Mouse (Mus musculus): Measurements from ENCODE around the gene Nup133.
"Not testable (repeated sequence)": the region's sequence is repeated elsewhere in the genome, so short reads cannot be mapped to it uniquely, and the experiment has no call there.

Nup133 gene

GRCm38 (mm10) chr8:123948942-123949685 lies at the start of gene Nup133:
TSS of gene Nup133 (minus strand) at chr8:123949265.
- peak; percentile 99 for DNase-seq (ENCODE audit: low read depth, low spot score)

DNA sequence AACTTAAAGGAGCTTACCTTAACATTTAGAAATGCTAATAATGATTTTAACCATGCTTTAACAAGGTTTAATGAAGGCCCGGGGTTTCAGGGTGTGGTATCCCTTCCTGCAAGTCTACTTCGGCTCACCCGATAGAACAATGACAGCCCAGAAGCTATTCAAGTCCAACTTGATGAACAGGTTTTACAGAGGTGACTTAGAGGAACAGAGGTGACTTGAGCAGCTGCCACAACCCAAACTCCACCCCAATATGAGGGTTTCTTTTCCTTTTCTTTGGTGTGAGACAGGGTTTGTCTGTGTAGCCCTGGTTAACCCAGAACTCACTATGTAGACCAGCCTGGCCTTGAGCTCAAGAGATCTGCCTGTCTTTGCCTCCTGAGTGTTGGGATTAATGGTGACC lies 44.9 kb upstream of the Nup133 start:
- DNase-seq (ENCODE audit: low read depth, low spot score): no peak

- no peak for DNase-seq (ENCODE audit: low read depth, low spot score)
These were observed 44.5 kb upstream of the Nup133 start for GRCm38 (mm10) chr8:123993597-123993996.

DNA sequence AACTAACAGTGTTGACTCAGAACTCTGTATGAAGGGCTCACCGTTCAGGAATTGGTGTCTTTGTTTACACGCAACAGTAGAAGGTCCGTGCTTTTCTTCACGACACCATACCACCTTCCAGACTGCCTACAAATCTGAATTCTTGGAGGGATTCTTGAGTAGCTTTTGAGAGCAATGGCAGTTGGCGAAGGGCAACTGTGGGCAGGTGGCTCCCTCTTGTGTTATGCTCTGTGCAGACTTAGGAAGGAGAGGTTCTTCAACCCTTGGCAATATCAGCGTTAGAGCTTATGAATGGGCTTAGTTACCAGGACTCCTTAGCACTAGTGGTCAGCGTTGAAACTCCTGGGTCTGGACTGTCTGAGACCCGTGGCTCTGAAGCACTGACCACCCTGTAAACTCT lies 43.5 kb upstream of the Nup133 start:
- peak; percentile 45 for DNase-seq (ENCODE audit: low read depth, low spot score)

DNA sequence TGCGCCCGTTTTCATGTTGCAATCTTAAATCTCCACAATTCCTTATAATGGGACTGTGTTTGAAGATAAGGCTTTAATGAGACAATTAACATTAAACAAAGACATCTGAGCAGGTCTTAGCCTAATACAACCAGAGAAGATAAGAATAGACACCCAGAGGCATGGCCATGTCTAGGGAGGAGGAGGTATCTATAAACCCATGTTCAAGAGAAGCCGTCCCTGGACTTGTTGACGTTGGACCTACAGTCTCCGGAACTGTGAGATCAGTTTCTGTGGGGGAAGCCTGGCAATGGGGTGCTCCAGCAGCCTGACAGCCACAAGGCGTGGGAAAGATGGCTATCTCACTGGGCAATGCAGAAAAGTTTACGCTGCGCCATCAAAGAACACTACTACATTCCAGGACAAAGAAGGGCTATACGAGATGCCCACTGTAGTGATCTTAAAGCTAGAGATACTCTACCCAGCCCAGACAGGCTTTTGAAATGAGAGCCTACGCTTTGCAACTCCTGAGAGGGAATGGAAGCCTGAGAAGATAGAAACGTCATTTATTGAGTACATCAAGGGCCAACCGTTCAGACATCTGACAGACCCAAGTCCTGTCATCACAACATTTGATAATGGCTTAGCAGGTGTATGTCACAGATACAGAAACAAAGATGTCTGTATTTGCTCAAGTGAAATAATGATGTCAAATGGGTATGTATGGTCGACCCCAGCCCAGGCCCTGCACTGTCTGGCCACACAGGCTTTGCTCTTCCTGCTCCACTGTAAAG lies 41.4 kb upstream of the Nup133 start:
- DNase-seq (ENCODE audit: low read depth, low spot score): no peak

DNA sequence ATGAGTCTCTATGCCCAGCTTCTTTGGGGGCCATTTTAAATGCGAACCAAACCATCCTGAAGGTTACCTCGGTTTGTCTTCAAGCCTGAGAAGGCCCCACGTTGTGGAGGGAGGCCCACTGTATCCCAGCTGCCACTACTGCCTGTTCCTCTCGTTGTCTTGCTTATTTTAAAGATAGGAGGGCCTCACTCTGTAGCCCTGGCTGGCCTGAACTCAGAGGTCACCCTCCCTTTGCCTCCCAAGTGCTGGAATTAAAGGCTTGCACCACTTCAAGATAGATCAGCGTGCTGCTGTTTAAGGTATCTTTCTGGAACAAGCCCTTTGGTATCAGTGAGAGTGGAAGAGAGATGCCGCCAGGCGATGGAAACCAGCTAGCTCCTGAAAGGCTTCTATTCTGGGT lies 40.1 kb upstream of the Nup133 start:
- no peak for DNase-seq (ENCODE audit: low read depth, low spot score)

DNA sequence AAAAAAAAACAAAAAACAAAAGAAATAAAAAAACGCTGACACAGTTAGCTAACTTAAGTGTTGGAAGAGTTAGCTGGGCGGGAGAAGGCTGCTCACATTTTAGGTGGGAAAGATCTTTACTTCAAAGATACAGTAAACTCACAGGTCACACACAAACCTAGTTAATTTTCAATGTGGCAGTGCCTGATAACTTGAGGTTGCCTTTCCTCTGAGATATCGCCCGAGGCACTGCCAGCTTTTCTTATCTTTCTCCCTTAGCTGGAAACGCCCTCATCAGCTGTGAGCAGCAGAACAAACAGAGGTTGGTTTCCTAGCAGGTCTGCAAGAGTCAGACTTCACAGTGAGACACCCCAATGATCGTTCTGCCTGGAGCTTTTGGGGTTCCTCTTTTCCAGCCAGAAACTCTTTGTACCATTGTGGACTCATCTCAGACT lies 39.6 kb upstream of the Nup133 start:
- no peak for DNase-seq (ENCODE audit: low read depth, low spot score)

- DNase-seq (ENCODE audit: low read depth, low spot score): peak; percentile 96
These were observed 33.8 kb upstream of the Nup133 start, which contains the start of gene Abcb10 for GRCm38 (mm10) chr8:123982826-123983400. TSS of gene Abcb10 (minus strand) at chr8:123983122.

DNA sequence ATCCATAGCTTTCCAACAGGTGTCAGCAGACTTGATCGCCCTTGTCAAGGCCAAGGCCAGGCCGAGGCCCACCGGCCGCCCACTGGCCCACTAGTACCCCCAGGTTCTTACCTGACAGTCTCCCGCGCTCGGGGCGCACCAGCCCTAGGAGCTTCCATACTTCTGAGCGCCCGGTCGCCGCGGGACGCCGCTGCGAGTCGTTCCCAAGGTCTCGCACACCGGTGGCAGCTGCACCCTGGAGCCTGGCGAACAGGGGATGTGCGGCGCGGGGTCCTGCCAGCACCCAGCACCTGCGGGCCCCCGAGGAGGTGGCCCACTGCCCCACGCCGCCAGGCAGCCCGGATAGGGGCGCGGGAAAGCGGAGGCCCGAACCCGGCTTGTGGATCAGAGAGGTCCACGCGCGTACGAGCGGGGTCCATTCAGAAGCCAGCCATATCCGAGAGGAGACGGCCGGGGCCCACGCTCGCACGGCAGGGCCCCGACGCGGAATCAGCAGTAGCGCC lies 33.3 kb upstream of the Nup133 start:
- peak; percentile 67 for DNase-seq (ENCODE audit: low read depth, low spot score)

- DNase-seq (ENCODE audit: low read depth, low spot score): peak; percentile 13
These were observed 32.6 kb upstream of the Nup133 start for GRCm38 (mm10) chr8:123981674-123982073.

DNA sequence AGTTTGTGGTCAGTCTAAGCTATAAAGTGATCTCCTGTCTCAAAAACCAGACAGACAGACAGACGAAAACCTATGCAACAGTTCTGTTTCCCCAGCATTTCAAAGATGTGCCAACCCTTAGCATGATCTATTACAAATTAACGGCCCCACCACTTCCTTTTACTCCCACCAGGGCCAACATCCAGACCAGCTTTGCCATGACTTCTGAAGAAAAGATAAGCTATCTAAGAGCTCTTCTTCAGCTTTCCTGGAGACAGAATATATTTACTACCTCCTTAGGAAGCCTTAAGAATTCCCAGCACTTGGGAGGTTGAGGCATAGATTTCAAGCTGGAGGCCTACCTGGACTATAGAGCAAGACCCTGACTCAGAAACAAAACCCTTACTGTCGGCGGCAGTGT lies 31.2 kb upstream of the Nup133 start:
- DNase-seq (ENCODE audit: low read depth, low spot score): no peak

GRCm38 (mm10) chr8:123978926-123979325 lies 29.9 kb upstream of the Nup133 start:
- no peak for DNase-seq (ENCODE audit: low read depth, low spot score)

DNA sequence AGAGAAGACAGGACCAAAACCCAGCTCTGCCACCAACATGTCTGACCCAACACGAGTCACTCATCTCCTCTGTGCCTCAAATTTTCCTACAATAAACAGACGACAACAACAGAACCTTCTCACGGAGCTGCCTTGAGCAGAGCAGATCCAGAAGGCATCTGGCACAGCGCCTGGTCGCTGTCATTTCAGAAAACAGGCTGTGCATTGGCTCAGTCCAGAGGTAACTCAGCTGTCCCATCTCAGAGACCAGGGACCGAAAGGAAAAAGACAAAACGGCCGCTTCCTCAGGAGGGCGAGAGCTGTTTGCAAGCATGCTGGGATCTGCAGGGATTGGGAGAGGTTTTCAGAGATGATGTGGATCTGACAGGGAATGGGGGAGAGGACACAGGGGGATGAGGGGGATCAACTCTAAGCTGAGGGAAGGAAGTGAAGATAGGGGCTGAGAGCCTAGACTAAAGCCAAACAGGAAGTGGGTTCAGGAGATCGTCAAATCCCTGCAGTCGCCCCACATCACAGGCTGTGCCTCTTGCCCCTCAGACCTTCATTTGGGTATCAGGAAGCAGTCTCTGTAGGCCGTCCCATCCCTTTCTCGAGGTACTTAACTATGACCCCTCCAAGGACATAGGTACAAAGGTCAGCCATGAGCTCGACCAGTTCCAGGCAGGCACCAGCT lies 29.2 kb upstream of the Nup133 start:
- no peak for DNase-seq (ENCODE audit: low read depth, low spot score)

DNA sequence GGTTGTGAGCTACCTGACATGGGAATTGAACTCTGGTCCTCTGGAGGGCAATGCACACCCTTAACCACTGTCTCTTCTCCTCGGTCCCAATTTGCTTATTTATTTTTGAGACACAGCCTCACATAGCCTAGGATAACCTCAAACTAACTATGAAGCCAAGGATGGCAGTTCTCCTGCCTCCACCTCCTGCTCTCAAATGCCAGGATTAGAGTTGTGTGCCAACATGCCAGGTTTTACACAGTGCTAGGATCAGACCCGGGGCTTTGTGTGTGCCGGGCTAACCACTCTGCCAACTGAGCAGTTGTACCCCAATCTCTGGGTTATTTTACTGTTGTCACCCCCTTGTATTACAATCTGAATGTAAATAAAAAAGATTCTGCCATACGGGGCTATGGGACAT lies 28.4 kb upstream of the Nup133 start:
- no peak for DNase-seq (ENCODE audit: low read depth, low spot score)

DNA sequence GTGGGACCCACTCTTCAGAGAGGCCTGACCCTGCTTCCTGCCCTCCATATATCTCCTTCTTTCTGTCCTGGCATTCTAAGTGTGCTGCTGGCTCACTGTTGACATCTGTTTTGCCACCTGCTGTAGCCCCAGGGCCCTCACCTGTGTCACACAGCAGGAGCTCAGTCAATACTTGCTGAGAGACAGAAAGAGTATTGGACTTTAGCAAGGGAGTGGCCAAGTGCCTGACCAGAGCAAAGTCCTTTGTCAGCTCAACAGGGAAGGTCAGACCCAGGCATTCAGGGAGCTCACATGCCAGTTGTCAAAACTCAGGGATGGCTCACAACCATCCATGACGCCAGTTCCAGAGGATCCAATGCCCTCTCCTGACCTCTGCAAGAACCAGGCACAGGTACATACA lies 24.4 kb upstream of the Nup133 start:
- no peak for DNase-seq (ENCODE audit: low read depth, low spot score)

DNA sequence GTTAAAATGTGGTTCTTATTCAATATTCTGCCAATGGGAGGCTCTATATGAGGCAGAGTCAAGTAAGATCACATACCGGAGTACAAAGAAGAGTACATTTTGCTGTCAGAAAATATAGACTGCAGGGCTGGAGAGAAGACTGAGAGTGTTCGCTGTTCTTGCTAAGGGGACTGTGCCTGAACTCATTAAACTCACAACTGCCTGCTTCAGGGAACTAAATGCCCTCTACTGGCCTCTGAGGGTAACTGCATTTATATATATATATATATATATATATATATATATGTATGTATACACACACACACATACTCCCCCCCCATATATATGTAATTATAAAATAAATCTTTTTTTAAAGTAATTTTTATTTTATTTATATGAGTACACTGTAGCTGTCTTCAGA lies 17.8 kb upstream of the Nup133 start:
- DNase-seq (ENCODE audit: low read depth, low spot score): peak; percentile 32

GRCm38 (mm10) chr8:123961371-123961770 lies 12.3 kb upstream of the Nup133 start:
- no peak for DNase-seq (ENCODE audit: low read depth, low spot score)

DNA sequence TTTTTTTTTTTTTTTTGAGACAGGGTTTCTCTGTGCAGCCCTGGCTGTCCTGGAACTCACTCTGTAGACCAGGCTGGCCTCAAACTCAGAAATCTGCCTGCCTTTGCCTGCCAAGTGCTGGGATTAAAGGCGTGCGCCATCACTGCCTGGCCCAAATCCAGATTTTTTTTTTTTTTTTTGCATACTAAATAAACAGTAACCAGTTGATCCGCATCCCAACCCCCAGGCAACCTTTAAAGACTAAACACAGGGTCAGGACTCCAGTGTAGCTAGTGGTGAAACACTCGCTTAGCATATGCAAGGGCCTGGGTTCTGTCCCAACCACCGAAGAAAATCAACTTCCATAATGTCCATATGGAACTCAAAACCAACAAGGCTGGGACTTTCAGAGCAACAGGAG lies 11.5 kb upstream of the Nup133 start:
- not testable (repeated sequence) for DNase-seq (ENCODE audit: low read depth, low spot score)

GRCm38 (mm10) chr8:123960056-123960455 lies 11.0 kb upstream of the Nup133 start:
- DNase-seq (ENCODE audit: low read depth, low spot score): no peak

GRCm38 (mm10) chr8:123959473-123959872 lies 10.4 kb upstream of the Nup133 start:
- no peak for DNase-seq (ENCODE audit: low read depth, low spot score)

GRCm38 (mm10) chr8:123958130-123958529 lies 9.1 kb upstream of the Nup133 start:
- DNase-seq (ENCODE audit: low read depth, low spot score): no peak

- peak; percentile 70 for DNase-seq (ENCODE audit: low read depth, low spot score)
These were observed 5.2 kb upstream of the Nup133 start for GRCm38 (mm10) chr8:123954246-123954645.

Measured in A20 (cell line).